Mouse (Mus musculus): ENCODE data around the gene Cyp2c50. TPM values are rescaled to one million over a fixed set of nuclear protein-coding genes. Genes with fewer than 3 reads are reported as not detected.
"Not testable (repeated sequence)": the region's sequence is repeated elsewhere in the genome, so short reads cannot be mapped to it uniquely, and the experiment has no call there.

Gene Cyp2c50
- not detected in 2 replicates for polyA plus RNA-seq (2014; fragmentation: Nextera tagmentation; extraction: Ambion mirVana)

DNA sequence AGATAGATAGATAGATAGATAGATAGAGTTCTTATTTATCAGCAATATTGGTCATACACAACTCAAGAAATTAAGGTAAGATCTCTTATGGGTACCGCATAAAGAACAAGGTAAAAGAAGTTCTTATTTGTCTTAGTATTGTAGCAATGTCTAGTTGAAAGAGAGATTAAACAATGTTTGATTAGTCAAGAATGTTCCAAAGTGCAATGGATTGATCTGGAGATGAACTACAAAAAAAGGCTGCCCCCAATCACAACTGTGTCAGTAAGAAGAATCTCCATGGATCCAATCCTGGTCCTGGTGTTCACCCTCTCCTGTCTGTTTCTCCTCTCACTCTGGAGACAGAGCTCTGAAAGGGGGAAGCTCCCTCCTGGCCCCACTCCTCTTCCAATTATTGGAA is at the start of gene Cyp2c50:
Gene Cyp2c50 (plus strand): TSS at position 268 of the 400 bp plus-strand sequence.
- WGBS = 100% methylated on average over 1 of the region's 1 CpGs

GRCm38 (mm10) chr19:40073701-40074100 is 15.8 kb upstream of the Cyp2c50 start, which contains the start of gene Cyp2c54:
TSS of gene Cyp2c54 (minus strand) at chr19:40073827.
- ATAC-seq (replicated peaks; ENCODE audit: insufficient number of reproducible peaks, low FRiP score, low TSS enrichment, low read depth) = no peak
- H3K36me3 ChIP-seq (replicated peaks; ENCODE audit: control insufficient read depth, insufficient read depth, low read depth, low read length) = no peaks in the 10 kb centered on the region

More for the DNA sequence above, at the start of gene Cyp2c50:
- not testable (repeated sequence) for H3K4me1 ChIP-seq (ENCODE audit: control insufficient read depth, insufficient read depth, low read length); H3K9ac ChIP-seq (replicated peaks; ENCODE audit: low read length); DNase-seq (ENCODE audit: low spot score); H3K9me3 ChIP-seq (replicated peaks; ENCODE audit: control insufficient read depth, low read length); H3K4me2 ChIP-seq (ENCODE audit: low read depth, low read length); H3K4me3 ChIP-seq (ENCODE audit: low read depth, low read length); H3K27me3 ChIP-seq (ENCODE audit: control insufficient read depth, insufficient read depth, low read length); ATAC-seq (replicated peaks; ENCODE audit: insufficient number of reproducible peaks, low FRiP score, low TSS enrichment, low read depth); H3K36me3 ChIP-seq (replicated peaks; ENCODE audit: control insufficient read depth, insufficient read depth, low read depth, low read length); H3K27ac ChIP-seq (replicated peaks; ENCODE audit: low read depth, low read length)

DNA sequence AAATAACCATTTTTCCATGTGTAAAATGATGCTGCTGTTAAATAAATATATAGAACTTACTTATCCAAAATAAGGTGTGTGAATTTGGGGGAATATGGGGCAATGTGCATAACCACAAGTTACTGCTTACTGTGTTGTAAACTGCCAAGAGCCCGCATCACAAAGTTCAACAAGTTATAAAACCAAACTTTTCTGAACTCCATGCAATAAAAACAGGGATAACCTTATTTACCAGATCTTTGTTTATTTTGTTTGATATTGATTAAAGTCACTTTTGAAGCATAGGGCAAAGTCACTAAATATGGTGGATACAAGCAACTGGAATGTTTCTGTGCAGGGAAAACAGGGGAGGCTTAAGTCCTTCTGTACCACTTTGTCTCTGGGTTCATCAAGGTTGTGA is 1.1 kb upstream of the Cyp2c50 start:
- H3K4me1 ChIP-seq (ENCODE audit: control insufficient read depth, insufficient read depth, low read length) = no peaks in the 10 kb centered on the region
- no peaks in the 10 kb centered on the region for H3K36me3 ChIP-seq (replicated peaks; ENCODE audit: control insufficient read depth, insufficient read depth, low read depth, low read length)
- H3K27me3 ChIP-seq (ENCODE audit: control insufficient read depth, insufficient read depth, low read length) = no peaks in the 10 kb centered on the region
- no peak overlapping the region for H3K4me3 ChIP-seq (ENCODE audit: low read depth, low read length)
- DNase-seq (ENCODE audit: low spot score) (no peak), ATAC-seq (replicated peaks; ENCODE audit: insufficient number of reproducible peaks, low FRiP score, low TSS enrichment, low read depth) (no peak)
- H3K4me2 ChIP-seq (ENCODE audit: low read depth, low read length) = no peak overlapping the region
- no peaks in the 10 kb centered on the region for H3K9me3 ChIP-seq (replicated peaks; ENCODE audit: control insufficient read depth, low read length)
- no peak overlapping the region for H3K9ac ChIP-seq (replicated peaks; ENCODE audit: low read length)
- 91% methylated on average over 1 of the region's 1 CpGs for WGBS
- no peak overlapping the region for H3K27ac ChIP-seq (replicated peaks; ENCODE audit: low read depth, low read length)

More at GRCm38 (mm10) chr19:40073701-40074100, 15.8 kb upstream of the Cyp2c50 start, which contains the start of gene Cyp2c54:
- no peak within 1 kb of the TSS for H3K27ac ChIP-seq (replicated peaks; ENCODE audit: low read depth, low read length)
- H3K4me2 ChIP-seq (ENCODE audit: low read depth, low read length) = no peak within 1 kb of the TSS
- no peak within 1 kb of the TSS for H3K4me3 ChIP-seq (ENCODE audit: low read depth, low read length)
- H3K27me3 ChIP-seq (ENCODE audit: control insufficient read depth, insufficient read depth, low read length) = no peaks in the 10 kb centered on the region
- DNase-seq (ENCODE audit: low spot score) = no peak
- no peaks in the 10 kb centered on the region for H3K9me3 ChIP-seq (replicated peaks; ENCODE audit: control insufficient read depth, low read length)
- no peak within 1 kb of the TSS for H3K9ac ChIP-seq (replicated peaks; ENCODE audit: low read length)
- no peaks in the 10 kb centered on the region for H3K4me1 ChIP-seq (ENCODE audit: control insufficient read depth, insufficient read depth, low read length)

GRCm38 (mm10) chr19:40091111-40091510 is 1.6 kb downstream of the Cyp2c50 start:
- Histone ChIP-seq H3K4me3 (ENCODE audit: low read depth, low read length) (no peak overlapping the region), H3K27me3 (ENCODE audit: control insufficient read depth, insufficient read depth, low read length) (no peaks in the 10 kb centered on the region), H3K27ac (replicated peaks; ENCODE audit: low read depth, low read length) (no peak overlapping the region), H3K9ac (replicated peaks; ENCODE audit: low read length) (no peak overlapping the region), H3K4me2 (ENCODE audit: low read depth, low read length) (no peak overlapping the region), H3K9me3 (replicated peaks; ENCODE audit: control insufficient read depth, low read length) (no peaks in the 10 kb centered on the region), H3K4me1 (ENCODE audit: control insufficient read depth, insufficient read depth, low read length) (no peaks in the 10 kb centered on the region), H3K36me3 (replicated peaks; ENCODE audit: control insufficient read depth, insufficient read depth, low read depth, low read length) (no peaks in the 10 kb centered on the region)
- WGBS = 82% methylated on average over 3 of the region's 3 CpGs
- ATAC-seq (replicated peaks; ENCODE audit: insufficient number of reproducible peaks, low FRiP score, low TSS enrichment, low read depth) = no peak
- no peak for DNase-seq (ENCODE audit: low spot score)

GRCm38 (mm10) chr19:40119624-40120023 is 30.1 kb downstream of the Cyp2c50 start:
- H3K4me3 ChIP-seq (ENCODE audit: low read depth, low read length); H3K27ac ChIP-seq (replicated peaks; ENCODE audit: low read depth, low read length); H3K4me2 ChIP-seq (ENCODE audit: low read depth, low read length); H3K4me1 ChIP-seq (ENCODE audit: control insufficient read depth, insufficient read depth, low read length); H3K9ac ChIP-seq (replicated peaks; ENCODE audit: low read length); H3K36me3 ChIP-seq (replicated peaks; ENCODE audit: control insufficient read depth, insufficient read depth, low read depth, low read length); H3K27me3 ChIP-seq (ENCODE audit: control insufficient read depth, insufficient read depth, low read length); ATAC-seq (replicated peaks; ENCODE audit: insufficient number of reproducible peaks, low FRiP score, low TSS enrichment, low read depth); H3K9me3 ChIP-seq (replicated peaks; ENCODE audit: control insufficient read depth, low read length); DNase-seq (ENCODE audit: low spot score): not testable (repeated sequence)
- 79% methylated on average over 13 of the region's 13 CpGs for WGBS

GRCm38 (mm10) chr19:40125165-40125564 is 35.7 kb downstream of the Cyp2c50 start:
- H3K4me3 ChIP-seq (ENCODE audit: low read depth, low read length); H3K27ac ChIP-seq (replicated peaks; ENCODE audit: low read depth, low read length); H3K4me1 ChIP-seq (ENCODE audit: control insufficient read depth, insufficient read depth, low read length); ATAC-seq (replicated peaks; ENCODE audit: insufficient number of reproducible peaks, low FRiP score, low TSS enrichment, low read depth); H3K9ac ChIP-seq (replicated peaks; ENCODE audit: low read length); H3K27me3 ChIP-seq (ENCODE audit: control insufficient read depth, insufficient read depth, low read length); H3K4me2 ChIP-seq (ENCODE audit: low read depth, low read length); H3K9me3 ChIP-seq (replicated peaks; ENCODE audit: control insufficient read depth, low read length); H3K36me3 ChIP-seq (replicated peaks; ENCODE audit: control insufficient read depth, insufficient read depth, low read depth, low read length); DNase-seq (ENCODE audit: low spot score): not testable (repeated sequence)
- 84% methylated on average over 3 of the region's 3 CpGs for WGBS

DNA sequence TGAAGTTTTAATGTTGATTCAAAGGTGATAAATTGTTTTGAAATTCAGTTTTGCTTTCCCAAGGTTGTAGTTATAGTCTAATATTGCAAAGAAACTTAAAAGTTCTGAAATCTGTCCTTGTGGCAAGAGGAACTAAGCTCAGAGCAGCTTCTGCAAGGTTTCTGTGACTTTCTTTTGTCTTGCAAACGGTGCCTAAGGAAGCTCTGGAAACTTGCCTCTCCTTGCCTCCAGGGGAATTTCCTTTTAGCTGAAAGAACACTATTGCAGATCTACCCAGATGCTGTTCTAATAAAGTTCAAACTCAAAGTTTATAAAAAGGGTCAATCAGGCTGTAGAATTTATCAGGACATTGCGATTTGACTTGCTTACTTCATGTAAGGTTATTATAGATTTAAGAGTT is 37.5 kb downstream of the Cyp2c50 start:
- not testable (repeated sequence) for H3K9me3 ChIP-seq (replicated peaks; ENCODE audit: control insufficient read depth, low read length); H3K4me2 ChIP-seq (ENCODE audit: low read depth, low read length); H3K36me3 ChIP-seq (replicated peaks; ENCODE audit: control insufficient read depth, insufficient read depth, low read depth, low read length); H3K27ac ChIP-seq (replicated peaks; ENCODE audit: low read depth, low read length); DNase-seq (ENCODE audit: low spot score); H3K27me3 ChIP-seq (ENCODE audit: control insufficient read depth, insufficient read depth, low read length); H3K9ac ChIP-seq (replicated peaks; ENCODE audit: low read length); ATAC-seq (replicated peaks; ENCODE audit: insufficient number of reproducible peaks, low FRiP score, low TSS enrichment, low read depth); H3K4me3 ChIP-seq (ENCODE audit: low read depth, low read length); H3K4me1 ChIP-seq (ENCODE audit: control insufficient read depth, insufficient read depth, low read length)
- 24% methylated on average over 2 of the region's 2 CpGs for WGBS
